Mouse (Mus musculus) bone marrow, adult 2 months (tissue): ENCODE results near the gene Timeless. TPM values are rescaled to one million over a fixed set of nuclear protein-coding genes. Genes with fewer than 3 reads are reported as not detected.
"Not testable (repeated sequence)": the region's sequence is repeated elsewhere in the genome, so short reads cannot be mapped to it uniquely, and the experiment has no call there.

Source experiments
- H3K27ac ChIP-seq: fragments of 200-500 bp; 2 replicates; pipeline ENCODE4 v1.5.1; 2012; ENCODE audit warnings: low read depth, mild to moderate bottlenecking, control low read depth, inconsistent platforms, low read length; ENCODE audit not compliant: control insufficient read depth, poor library complexity, insufficient read depth
- H3K4me1 ChIP-seq: fragments of 200-500 bp; 2 replicates; pipeline ENCODE4 v1.6.1; 2011; ENCODE audit warnings: low read length; ENCODE audit not compliant: control insufficient read depth, insufficient read depth
- H3K4me3 ChIP-seq: fragments of 200-500 bp; replicated peaks from 2 replicates; pipeline ENCODE3; 2011; ENCODE audit warnings: mild to moderate bottlenecking, low read depth, low read length, control low read depth; ENCODE audit not compliant: control insufficient read depth
- CTCF ChIP-seq: fragments of 200-500 bp; IDR thresholded peaks from 2 replicates; pipeline ENCODE4 v1.5.1; 2011; ENCODE audit warnings: low read length, control low read depth; ENCODE audit not compliant: control insufficient read depth, insufficient read depth
- POLR2A ChIP-seq: fragments of 200-500 bp; IDR thresholded peaks from 2 replicates; pipeline ENCODE4 v1.6.1; 2011; ENCODE audit warnings: low read depth, mild to moderate bottlenecking, control low read depth, low read length, borderline replicate concordance; ENCODE audit not compliant: control insufficient read depth
- WGBS: fragments of 180-500 bp; shearing (Covaris S2); methylation state at CpG from one replicate; pipeline ENCODE4 v1.1.7; 2018; 5-methylcytosine and 5-hydroxymethylcytosine counted together
- polyA plus RNA-seq: library from polyadenylated mRNA; stranded (reverse); fragments of >200 nt; gene quantifications from 2 replicates; pipeline ENCODE4 v1.2.4, GENCODE M21; 2011; ENCODE audit warnings: low replicate concordance; ENCODE audit not compliant: missing spikeins, insufficient read depth, insufficient read length

The Timeless gene
- polyA plus RNA-seq, 1 experiment, result 61.1 TPM

- Histone ChIP-seq H3K27ac (no peak overlapping the region), H3K4me1 (peaks cover 2% of the 10 kb centered on the region), H3K4me3 (no peak overlapping the region)
- WGBS, result 83% methylated on average over 8 of the region's 8 CpGs
- TF ChIP-seq POLR2A (no peak), CTCF (no peak)
Measured at GRCm38 (mm10) chr10:128255925-128256324, 24.1 kb downstream of the Timeless start.

GRCm38 (mm10) chr10:128256328-128256727, 24.5 kb downstream of the Timeless start:
- TF ChIP-seq CTCF (no peak), POLR2A (no peak)
- Histone ChIP-seq H3K27ac (no peak overlapping the region), H3K4me1 (peaks cover 2% of the 10 kb centered on the region), H3K4me3 (no peak overlapping the region)
- WGBS, result 82% methylated on average over 8 of the region's 8 CpGs

GRCm38 (mm10) chr10:128258953-128259352, 27.1 kb downstream of the Timeless start:
- no peak for TF ChIP-seq CTCF
- H3K4me1 ChIP-seq, result peaks cover 2% of the 10 kb centered on the region
- 10% methylated on average over 4 of the region's 4 CpGs for WGBS
- H3K27ac ChIP-seq, result peak overlapping the region; percentile 71; the same call in 1 of the 2 replicates
- no peak overlapping the region for H3K4me3 ChIP-seq

- WGBS, result 73% methylated on average over 5 of the region's 5 CpGs
- H3K4me3 ChIP-seq, result no peak overlapping the region
- TF ChIP-seq CTCF (no peak), POLR2A (no peak)
- peaks cover 2% of the 10 kb centered on the region for H3K4me1 ChIP-seq
- no peak overlapping the region for H3K27ac ChIP-seq
Measured at GRCm38 (mm10) chr10:128259946-128260345, 28.1 kb downstream of the Timeless start.

GRCm38 (mm10) chr10:128260376-128260775, 28.5 kb downstream of the Timeless start:
- not testable (repeated sequence) for H3K4me1 ChIP-seq, H3K27ac ChIP-seq, H3K4me3 ChIP-seq
- WGBS, result 81% methylated on average over 7 of the region's 7 CpGs

GRCm38 (mm10) chr10:128262300-128262699, 30.4 kb downstream of the Timeless start:
- no peak overlapping the region for H3K27ac ChIP-seq

GRCm38 (mm10) chr10:128263393-128264310, 31.8 kb downstream of the Timeless start:
- peak overlapping the region; percentile 31; the same call in 1 of the 2 replicates for H3K27ac ChIP-seq
- WGBS, result 39% methylated on average over 6 of the region's 6 CpGs

More at GRCm38 (mm10) chr10:128262300-128262699, 30.4 kb downstream of the Timeless start:
- TF ChIP-seq CTCF (no peak), POLR2A (no peak)
- no peak overlapping the region for H3K4me3 ChIP-seq
- 92% methylated on average over 22 of the region's 22 CpGs for WGBS
- H3K4me1 ChIP-seq, result peaks cover 2% of the 10 kb centered on the region

GRCm38 (mm10) chr10:128268371-128268770, 36.5 kb downstream of the Timeless start, which contains the start of gene Apof:
Apof (plus strand) TSS chr10:128268671.
- H3K4me3 ChIP-seq, result no peak within 1 kb of the TSS
- 88% methylated on average over 6 of the region's 6 CpGs for WGBS

More at GRCm38 (mm10) chr10:128263393-128264310, 31.8 kb downstream of the Timeless start:
- Histone ChIP-seq H3K4me1 (peaks cover 2% of the 10 kb centered on the region), H3K4me3 (no peak overlapping the region)
- TF ChIP-seq POLR2A, result no peak
- no peak for TF ChIP-seq CTCF

More at GRCm38 (mm10) chr10:128268371-128268770, 36.5 kb downstream of the Timeless start, which contains the start of gene Apof:
- no peaks in the 10 kb centered on the region; the same call in none of the 2 replicates for H3K4me1 ChIP-seq
- H3K27ac ChIP-seq, result no peak within 1 kb of the TSS
- TF ChIP-seq CTCF (no peak), POLR2A (no peak)
